Mouse (Mus musculus): ENCODE results near the gene Slc8b1. TPM values are rescaled to one million over a fixed set of nuclear protein-coding genes. Genes with fewer than 3 reads are reported as not detected.
A peak's percentile ranks its signal among the peaks of the same experiment; 100 is the strongest.

Gene Slc8b1
- total RNA-seq, 2 experiments from 2014 or later = 7.9 to 9.7 TPM

- DNase-seq = no peak
- intact Hi-C loops (cut with DNase I) = no loop called here
These were observed 52.9 kb downstream of the Slc8b1 start for GRCm38 (mm10) chr5:120563914-120564311.

- peak in 1 of 2 experiments; percentile 14 for DNase-seq
- intact Hi-C loops (cut with DNase I) = no loop called here
These were observed 54.4 kb downstream of the Slc8b1 start for GRCm38 (mm10) chr5:120565171-120565905.

- peak in 1 of 2 experiments; percentile 18 for DNase-seq
- intact Hi-C loops (cut with DNase I) = no loop called here
These were observed 55.1 kb downstream of the Slc8b1 start for GRCm38 (mm10) chr5:120566101-120566500.

GRCm38 (mm10) chr5:120566681-120567252 is 55.8 kb downstream of the Slc8b1 start:
- intact Hi-C loops (cut with DNase I) = no loop called here
- DNase-seq = peak in 1 of 2 experiments; percentile 35

- peak; percentile 66 to 76 for DNase-seq
- intact Hi-C loops (cut with DNase I) = no loop called here
These were observed 56.3 kb downstream of the Slc8b1 start for GRCm38 (mm10) chr5:120567253-120567701.

GRCm38 (mm10) chr5:120567761-120568211 is 56.8 kb downstream of the Slc8b1 start:
- intact Hi-C loops (cut with DNase I) = no loop called here
- DNase-seq = no peak

- no peak for DNase-seq
- intact Hi-C loops (cut with DNase I) = no loop called here
These were observed 57.4 kb downstream of the Slc8b1 start for GRCm38 (mm10) chr5:120568336-120568768.

GRCm38 (mm10) chr5:120568964-120569363 is 58.0 kb downstream of the Slc8b1 start:
- no peak for DNase-seq
- intact Hi-C loops (cut with DNase I) = no loop called here

- intact Hi-C loops (cut with DNase I) = no loop called here
- DNase-seq = no peak
These were observed 58.8 kb downstream of the Slc8b1 start for GRCm38 (mm10) chr5:120569791-120570190.

- intact Hi-C loops (cut with DNase I) = no loop called here
- DNase-seq = no peak
These were observed 59.4 kb downstream of the Slc8b1 start for GRCm38 (mm10) chr5:120570289-120570897.

- intact Hi-C loops (cut with DNase I) = no loop called here
- DNase-seq = no peak
These were observed 60.2 kb downstream of the Slc8b1 start for GRCm38 (mm10) chr5:120571056-120571740.

- intact Hi-C loops (cut with DNase I) = no loop called here
These were observed 63.6 kb downstream of the Slc8b1 start for GRCm38 (mm10) chr5:120574469-120575063.

GRCm38 (mm10) chr5:120576781-120577301 is 65.9 kb downstream of the Slc8b1 start:
- intact Hi-C loops (cut with DNase I) = no loop called here
- no peak for DNase-seq

More at GRCm38 (mm10) chr5:120574469-120575063, 63.6 kb downstream of the Slc8b1 start:
- DNase-seq = no peak

- intact Hi-C loops (cut with DNase I) = no loop called here
- no peak for DNase-seq
These were observed 67.0 kb downstream of the Slc8b1 start for GRCm38 (mm10) chr5:120577935-120578441.

- DNase-seq = no peak
- intact Hi-C loops (cut with DNase I) = no loop called here
These were observed 67.6 kb downstream of the Slc8b1 start for GRCm38 (mm10) chr5:120578504-120579081.

- intact Hi-C loops (cut with DNase I) = no loop called here
- DNase-seq = peak; percentile 69 to 80
These were observed 68.4 kb downstream of the Slc8b1 start for GRCm38 (mm10) chr5:120579211-120579897.

- no peak for DNase-seq
- intact Hi-C loops (cut with DNase I) = no loop called here
These were observed 69.1 kb downstream of the Slc8b1 start for GRCm38 (mm10) chr5:120579898-120580626.

GRCm38 (mm10) chr5:120582002-120582401 is 71.0 kb downstream of the Slc8b1 start:
- intact Hi-C loops (cut with DNase I) = no loop called here
- DNase-seq = no peak

Measured in gastrocnemius, postnatal 36 days (tissue).